Mouse (Mus musculus) kidney, adult 18-20 months (tissue): ENCODE measurements around the gene Gm11084.

Source experiments
- DNase-seq: peaks from one replicate; pipeline ENCODE4 v3.0.0; 2021

Gene Gm11084

GRCm38 (mm10) chr2:72924981-72925380 is 61.5 kb downstream of the Gm11084 start:
- DNase-seq, result no peak
